Mouse (Mus musculus): ENCODE data around the gene Gprc5d. TPM values are rescaled to one million over a fixed set of nuclear protein-coding genes. Genes with fewer than 3 reads are reported as not detected.

The Gprc5d gene
- polyA plus RNA-seq, 2 experiments = 0.10 TPM; not detected in 1

DNA sequence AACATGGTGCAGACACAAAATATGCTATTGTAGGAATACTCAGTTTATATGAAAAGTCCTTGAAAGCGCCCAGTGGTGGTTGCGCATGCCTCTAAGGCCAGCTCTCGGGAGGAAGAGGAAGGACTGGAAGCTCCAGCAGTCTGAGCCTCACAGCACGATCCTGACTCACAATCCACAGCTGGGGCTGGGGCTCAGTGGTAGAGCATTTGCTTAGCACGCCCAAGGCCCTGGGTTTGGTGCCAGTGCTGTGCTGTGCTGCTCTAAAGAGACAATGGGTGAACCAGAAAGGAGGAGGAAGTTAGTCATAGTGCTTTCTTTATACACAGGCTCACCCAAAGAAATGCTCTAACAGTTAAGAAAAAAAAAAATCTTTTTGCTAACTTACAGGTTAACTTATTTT is 35.6 kb upstream of the Gprc5d start:
- no peaks in the 10 kb centered on the region for H3K4me1 ChIP-seq (ENCODE audit: control insufficient read depth, insufficient read depth, low read length)
- H3K9ac ChIP-seq (ENCODE audit: low read depth, low read length, severe bottlenecking) = no peak overlapping the region
- DNase-seq (ENCODE audit: low spot score) = no peak
- no peak for ATAC-seq (ENCODE audit: low FRiP score, low read depth)
- H3K9me3 ChIP-seq (ENCODE audit: control insufficient read depth, low read length) = no peaks in the 10 kb centered on the region
- H3K4me2 ChIP-seq (replicated peaks; ENCODE audit: low read depth, low read length, severe bottlenecking) = no peak overlapping the region
- WGBS = 79% methylated on average over 5 of the region's 5 CpGs
- H3K27me3 ChIP-seq (ENCODE audit: control insufficient read depth, insufficient read depth, low read length) = no peaks in the 10 kb centered on the region
- H3K4me3 ChIP-seq (replicated peaks; ENCODE audit: low read length) = no peak overlapping the region
- no peak overlapping the region for H3K27ac ChIP-seq (replicated peaks; ENCODE audit: low read depth, low read length)
- no peaks in the 10 kb centered on the region for H3K36me3 ChIP-seq (ENCODE audit: control insufficient read depth, insufficient read depth, low read length)
- TF ChIP-seq POLR2A (IDR thresholded peaks at IDR 0.05; ENCODE audit: borderline replicate concordance, extremely low read depth, insufficient read depth, insufficient read length) = no peak

DNA sequence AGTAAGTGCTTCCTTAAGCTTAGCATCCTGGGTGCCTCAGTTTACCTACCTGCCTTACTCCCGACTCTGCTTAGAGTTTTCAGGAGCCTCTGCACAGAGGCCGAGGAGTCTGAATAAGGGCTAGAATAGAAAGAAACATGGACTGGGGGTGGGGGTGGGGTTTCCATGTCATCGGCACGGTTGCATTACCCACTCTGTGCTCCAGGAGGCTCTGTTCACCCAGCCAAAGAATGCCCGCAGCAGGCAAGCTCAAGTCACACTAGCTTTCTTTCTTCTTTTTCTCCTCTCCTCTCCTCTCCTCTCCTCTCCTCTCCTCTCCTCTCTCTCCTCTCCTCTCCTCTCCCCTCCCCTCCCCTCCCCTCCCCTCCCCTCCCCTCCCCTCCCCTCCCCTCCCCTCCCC is 32.2 kb upstream of the Gprc5d start:
- Histone ChIP-seq H3K27me3 (ENCODE audit: control insufficient read depth, insufficient read depth, low read length) (no peaks in the 10 kb centered on the region), H3K9me3 (ENCODE audit: control insufficient read depth, low read length) (no peaks in the 10 kb centered on the region), H3K4me1 (ENCODE audit: control insufficient read depth, insufficient read depth, low read length) (no peaks in the 10 kb centered on the region), H3K36me3 (ENCODE audit: control insufficient read depth, insufficient read depth, low read length) (no peaks in the 10 kb centered on the region), H3K27ac (replicated peaks; ENCODE audit: low read depth, low read length) (no peak overlapping the region), H3K9ac (ENCODE audit: low read depth, low read length, severe bottlenecking) (no peak overlapping the region), H3K4me3 (replicated peaks; ENCODE audit: low read length) (no peak overlapping the region), H3K4me2 (replicated peaks; ENCODE audit: low read depth, low read length, severe bottlenecking) (no peak overlapping the region)
- DNase-seq (ENCODE audit: low spot score) = no peak
- no peak for ATAC-seq (ENCODE audit: low FRiP score, low read depth)
- WGBS = 32% methylated on average over 5 of the region's 5 CpGs
- no peak for TF ChIP-seq POLR2A (IDR thresholded peaks at IDR 0.05; ENCODE audit: borderline replicate concordance, extremely low read depth, insufficient read depth, insufficient read length)

DNA sequence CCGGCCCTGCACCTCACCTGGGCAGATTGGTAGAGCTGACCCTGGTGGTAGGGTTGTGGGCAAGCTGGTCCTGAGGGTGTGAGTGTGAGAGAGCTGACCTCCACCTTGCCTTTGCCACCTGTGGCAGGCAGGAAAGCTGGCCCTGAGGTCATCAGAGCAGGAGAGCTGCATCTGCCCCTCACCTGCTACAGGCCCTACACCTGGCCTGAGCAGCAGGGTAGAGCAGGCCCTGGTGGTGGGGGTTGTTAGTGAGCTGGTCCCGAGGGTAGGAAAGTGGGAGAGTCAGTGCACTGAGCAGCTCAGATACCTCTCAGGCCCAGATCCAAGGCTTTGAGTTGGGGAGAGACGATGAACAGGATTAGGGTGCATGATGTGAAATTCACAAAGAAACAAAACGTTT is 31.6 kb upstream of the Gprc5d start:
- H3K4me1 ChIP-seq (ENCODE audit: control insufficient read depth, insufficient read depth, low read length) = no peaks in the 10 kb centered on the region
- no peak overlapping the region for H3K4me2 ChIP-seq (replicated peaks; ENCODE audit: low read depth, low read length, severe bottlenecking)
- H3K9ac ChIP-seq (ENCODE audit: low read depth, low read length, severe bottlenecking) = no peak overlapping the region
- 63% methylated on average over 4 of the region's 4 CpGs for WGBS
- H3K27ac ChIP-seq (replicated peaks; ENCODE audit: low read depth, low read length) = no peak overlapping the region
- DNase-seq (ENCODE audit: low spot score) = no peak
- H3K27me3 ChIP-seq (ENCODE audit: control insufficient read depth, insufficient read depth, low read length) = no peaks in the 10 kb centered on the region
- H3K36me3 ChIP-seq (ENCODE audit: control insufficient read depth, insufficient read depth, low read length) = no peaks in the 10 kb centered on the region
- H3K9me3 ChIP-seq (ENCODE audit: control insufficient read depth, low read length) = no peaks in the 10 kb centered on the region
- ATAC-seq (ENCODE audit: low FRiP score, low read depth) = no peak
- no peak for TF ChIP-seq POLR2A (IDR thresholded peaks at IDR 0.05; ENCODE audit: borderline replicate concordance, extremely low read depth, insufficient read depth, insufficient read length)
- no peak overlapping the region for H3K4me3 ChIP-seq (replicated peaks; ENCODE audit: low read length)

DNA sequence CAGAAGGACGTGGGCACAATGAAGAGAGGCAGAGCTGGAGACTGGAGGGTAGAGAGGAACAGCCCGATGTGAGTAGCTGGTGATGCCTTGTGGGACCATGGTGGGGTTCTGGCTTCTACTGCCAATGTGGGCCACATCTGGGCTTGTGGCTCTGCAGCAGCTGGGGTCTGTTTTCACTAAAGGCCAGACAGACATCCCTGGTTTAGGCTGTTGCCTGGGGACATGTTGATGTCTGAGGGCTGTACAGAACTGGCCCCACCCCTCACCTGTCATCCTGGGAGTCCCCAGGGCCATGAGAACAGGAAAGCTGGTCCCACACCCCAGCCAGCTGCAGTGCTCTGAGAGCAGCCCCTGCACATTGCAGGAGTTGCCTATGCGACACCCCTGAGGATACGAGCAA is 31.1 kb upstream of the Gprc5d start:
- ATAC-seq (ENCODE audit: low FRiP score, low read depth) (no peak), DNase-seq (ENCODE audit: low spot score) (no peak)
- no peak for TF ChIP-seq POLR2A (IDR thresholded peaks at IDR 0.05; ENCODE audit: borderline replicate concordance, extremely low read depth, insufficient read depth, insufficient read length)
- no peaks in the 10 kb centered on the region for H3K4me1 ChIP-seq (ENCODE audit: control insufficient read depth, insufficient read depth, low read length)
- H3K27ac ChIP-seq (replicated peaks; ENCODE audit: low read depth, low read length) = no peak overlapping the region
- no peak overlapping the region for H3K9ac ChIP-seq (ENCODE audit: low read depth, low read length, severe bottlenecking)
- 78% methylated on average over 4 of the region's 4 CpGs for WGBS
- no peaks in the 10 kb centered on the region for H3K36me3 ChIP-seq (ENCODE audit: control insufficient read depth, insufficient read depth, low read length)
- H3K27me3 ChIP-seq (ENCODE audit: control insufficient read depth, insufficient read depth, low read length) = no peaks in the 10 kb centered on the region
- H3K4me3 ChIP-seq (replicated peaks; ENCODE audit: low read length) = no peak overlapping the region
- H3K4me2 ChIP-seq (replicated peaks; ENCODE audit: low read depth, low read length, severe bottlenecking) = no peak overlapping the region
- H3K9me3 ChIP-seq (ENCODE audit: control insufficient read depth, low read length) = no peaks in the 10 kb centered on the region

DNA sequence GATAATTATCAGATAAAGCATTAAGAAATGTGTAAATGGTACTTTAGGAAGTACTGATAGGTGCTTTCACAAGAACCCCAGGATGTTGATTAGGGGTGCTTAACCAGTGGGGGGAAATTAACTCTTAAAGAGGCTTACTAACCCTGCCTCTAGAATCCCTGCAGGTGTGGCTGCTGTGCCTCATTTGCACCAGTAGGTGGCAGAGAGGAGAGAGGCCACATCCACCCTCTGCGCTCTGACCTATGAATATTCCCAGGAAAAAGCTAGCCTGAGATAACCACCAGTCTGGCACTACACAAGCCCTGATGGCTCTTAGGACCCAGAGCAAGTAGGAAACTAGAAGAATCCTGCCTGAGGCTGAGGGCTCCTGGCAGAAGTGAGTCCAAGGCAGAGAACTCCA is 30.4 kb upstream of the Gprc5d start:
- no peak for TF ChIP-seq POLR2A (IDR thresholded peaks at IDR 0.05; ENCODE audit: borderline replicate concordance, extremely low read depth, insufficient read depth, insufficient read length)
- no peaks in the 10 kb centered on the region for H3K4me1 ChIP-seq (ENCODE audit: control insufficient read depth, insufficient read depth, low read length)
- H3K4me3 ChIP-seq (replicated peaks; ENCODE audit: low read length) = no peak overlapping the region
- no peak overlapping the region for H3K27ac ChIP-seq (replicated peaks; ENCODE audit: low read depth, low read length)
- no peaks in the 10 kb centered on the region for H3K9me3 ChIP-seq (ENCODE audit: control insufficient read depth, low read length)
- 25% methylated on average over 1 of the region's 1 CpGs for WGBS
- no peak for DNase-seq (ENCODE audit: low spot score)
- no peak overlapping the region for H3K4me2 ChIP-seq (replicated peaks; ENCODE audit: low read depth, low read length, severe bottlenecking)
- H3K36me3 ChIP-seq (ENCODE audit: control insufficient read depth, insufficient read depth, low read length) = no peaks in the 10 kb centered on the region
- H3K9ac ChIP-seq (ENCODE audit: low read depth, low read length, severe bottlenecking) = no peak overlapping the region
- no peak for ATAC-seq (ENCODE audit: low FRiP score, low read depth)
- no peaks in the 10 kb centered on the region for H3K27me3 ChIP-seq (ENCODE audit: control insufficient read depth, insufficient read depth, low read length)

DNA sequence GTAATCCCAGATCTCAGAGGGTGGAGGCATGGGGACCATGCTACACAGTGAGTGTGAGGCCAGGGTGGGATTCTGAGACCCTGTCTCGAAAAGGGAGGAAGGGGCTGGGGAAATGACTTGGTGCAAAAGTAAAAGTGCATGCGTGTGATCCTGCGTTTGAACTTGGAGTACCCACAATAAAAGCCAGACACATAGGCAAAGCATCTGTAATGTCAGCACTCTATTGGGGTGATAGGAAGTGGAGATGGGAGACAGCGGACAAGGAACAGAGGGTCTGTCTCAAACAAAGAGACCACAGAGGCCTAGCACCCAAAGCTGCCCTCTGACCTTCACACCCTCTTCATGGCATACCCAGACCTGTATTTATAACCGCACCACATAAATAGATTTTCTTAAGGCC is 27.9 kb upstream of the Gprc5d start:
- no peaks in the 10 kb centered on the region for H3K27me3 ChIP-seq (ENCODE audit: control insufficient read depth, insufficient read depth, low read length)
- H3K4me1 ChIP-seq (ENCODE audit: control insufficient read depth, insufficient read depth, low read length) = peaks cover 12% of the 10 kb centered on the region; the same call in 1 of the 2 replicates
- 81% methylated on average over 5 of the region's 5 CpGs for WGBS
- TF ChIP-seq POLR2A (IDR thresholded peaks at IDR 0.05; ENCODE audit: borderline replicate concordance, extremely low read depth, insufficient read depth, insufficient read length) = no peak
- no peak overlapping the region for H3K4me2 ChIP-seq (replicated peaks; ENCODE audit: low read depth, low read length, severe bottlenecking)
- H3K9me3 ChIP-seq (ENCODE audit: control insufficient read depth, low read length) = no peaks in the 10 kb centered on the region
- ATAC-seq (ENCODE audit: low FRiP score, low read depth) (no peak), DNase-seq (ENCODE audit: low spot score) (no peak)
- no peak overlapping the region for H3K4me3 ChIP-seq (replicated peaks; ENCODE audit: low read length)
- no peak overlapping the region for H3K9ac ChIP-seq (ENCODE audit: low read depth, low read length, severe bottlenecking)
- H3K27ac ChIP-seq (replicated peaks; ENCODE audit: low read depth, low read length) = no peak overlapping the region
- H3K36me3 ChIP-seq (ENCODE audit: control insufficient read depth, insufficient read depth, low read length) = no peaks in the 10 kb centered on the region

Data from limb, embryonic 14.5 days (tissue).